Mouse (Mus musculus): Measurements from ENCODE around the gene Gm6164.
"Not testable (repeated sequence)": the region's sequence is repeated elsewhere in the genome, so short reads cannot be mapped to it uniquely, and the experiment has no call there.

The Gm6164 gene

DNA sequence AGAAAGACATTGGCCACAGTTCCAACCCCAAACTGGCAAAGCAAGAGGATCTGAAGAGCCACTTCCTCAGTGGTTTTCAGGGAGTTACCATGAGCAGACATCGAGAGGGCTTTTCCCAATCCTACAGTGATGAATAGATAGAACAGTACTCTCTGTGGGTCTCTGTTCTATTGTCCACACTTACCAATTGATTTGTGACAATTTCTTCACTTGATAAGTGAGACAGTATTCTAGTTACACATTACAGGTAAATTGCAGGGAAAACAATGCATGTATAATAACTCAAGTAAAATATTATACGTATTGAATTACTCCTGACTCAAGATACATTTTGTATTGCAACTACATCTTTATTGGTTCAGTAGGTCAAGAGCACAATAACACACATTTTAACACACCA is at the start of gene Gm6164:
Gm6164 (minus strand) TSS at position 101 of the 400 bp plus-strand sequence.
- not testable (repeated sequence) for DNase-seq

DNA sequence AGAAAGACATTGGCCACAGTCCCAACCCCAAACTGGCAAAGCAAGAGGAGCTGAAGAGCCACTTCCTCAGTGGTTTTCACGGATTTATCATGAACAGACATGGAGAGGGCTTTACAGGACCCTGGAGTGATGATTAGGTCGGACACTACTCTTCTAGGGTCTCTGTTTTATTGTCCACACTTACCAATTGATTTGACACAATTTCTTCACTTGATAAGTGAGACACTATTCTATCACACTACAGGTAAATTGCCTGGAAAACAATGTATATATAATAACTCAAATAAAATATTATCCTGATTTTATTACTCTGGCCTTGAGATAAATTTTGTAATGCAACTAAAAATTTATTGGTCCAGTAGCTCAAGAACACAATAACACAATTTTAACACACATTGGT is 28.3 kb upstream of the Gm6164 start, which contains the start of gene Gm4498:
Gm4498 (minus strand) TSS at position 101 of the 400 bp plus-strand sequence.
- not testable (repeated sequence) for DNase-seq

DNA sequence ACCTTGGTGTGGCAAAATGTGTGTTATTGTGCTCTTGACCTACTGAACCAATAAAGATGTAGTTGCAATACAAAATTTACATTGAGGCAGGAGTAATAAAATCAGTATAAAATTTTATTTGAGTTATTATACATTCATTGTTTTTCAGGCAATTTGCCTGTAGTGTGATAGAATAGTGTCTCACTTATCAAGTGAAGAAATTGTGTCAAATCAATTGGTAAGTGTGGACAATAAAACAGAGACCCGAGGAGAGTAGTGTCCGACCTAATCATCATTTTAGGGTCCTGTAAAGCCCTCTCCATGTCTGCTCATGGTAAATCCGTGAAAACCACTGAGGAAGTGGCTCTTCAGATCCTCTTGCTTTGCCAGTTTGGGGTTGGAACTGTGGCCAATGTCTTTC is 12.0 kb downstream of the Gm6164 start, which contains the start of gene Vmn1r95:
Vmn1r95 (plus strand) TSS at position 301 of the 400 bp plus-strand sequence.
- DNase-seq = not testable (repeated sequence)

DNA sequence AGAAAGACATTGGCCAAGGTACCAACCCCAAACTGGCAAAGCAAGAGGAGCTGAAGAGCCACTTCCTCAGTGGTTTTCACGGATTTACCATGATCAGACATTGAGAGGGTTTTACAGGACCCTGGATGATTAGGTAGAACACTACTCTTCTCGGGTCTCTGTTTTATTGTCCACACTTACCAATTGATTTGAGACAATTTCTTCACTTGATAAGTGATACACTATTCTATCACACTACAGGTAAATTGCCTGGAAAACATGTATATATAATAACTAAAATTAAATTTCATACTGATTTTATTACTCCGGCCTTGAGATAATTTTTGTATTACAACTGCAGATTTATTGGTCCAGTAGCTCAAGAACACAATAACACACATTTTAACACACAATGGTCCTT is 37.1 kb downstream of the Gm6164 start, which contains the start of gene Vmn1r94:
Vmn1r94 (minus strand) TSS at position 101 of the 400 bp plus-strand sequence.
- not testable (repeated sequence) for DNase-seq

All from kidney, postnatal 4 days (tissue).